Mouse (Mus musculus) B cell, adult (primary cell): ENCODE results near the gene Nlrp4b. TPM values are rescaled to one million over a fixed set of nuclear protein-coding genes. Genes with fewer than 3 reads are reported as not detected.

Experiments
- total RNA-seq: library from RNA; stranded (reverse); gene quantifications from 4 replicates; pipeline ENCODE4 v1.2.4, GENCODE M21; 2023; ENCODE audit not compliant: inconsistent age

The Nlrp4b gene
- total RNA-seq: not detected in 4 replicates

DNA sequence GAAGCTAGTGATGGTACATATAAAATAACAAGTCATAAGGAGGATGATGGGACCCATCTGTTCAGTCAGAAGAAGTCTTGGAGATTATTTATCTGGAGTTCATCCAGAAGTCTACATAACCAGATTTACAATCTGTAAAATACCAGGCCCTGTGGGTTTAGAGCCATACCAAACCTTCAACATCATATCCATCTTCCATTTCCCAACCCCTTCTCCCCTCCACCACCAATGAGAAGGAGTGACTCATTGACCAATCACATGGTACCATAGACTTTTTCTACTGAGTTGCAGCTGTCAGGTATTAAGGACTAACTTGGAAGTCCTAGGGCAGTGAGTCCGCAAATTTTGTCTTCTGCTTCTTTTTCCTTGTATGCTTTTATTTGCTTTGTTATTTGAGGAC lies at the start of gene Nlrp4b:
Gene Nlrp4b (plus strand): TSS at position 301 of the 400 bp plus-strand sequence.

GRCm38 (mm10) chr7:10754264-10754663 lies 66.7 kb downstream of the Nlrp4b start, which contains the start of gene Vmn1r71:
TSS of gene Vmn1r71 (minus strand) at chr7:10754364.

Other genes with a start within 250 kb of the Nlrp4b start
- not detected in 4 replicates for gene Vmn1r67, start 244.5 kb upstream of the Nlrp4b start, total RNA-seq
- 0.70 to 1.3 TPM (median 0.87 TPM) in 4 replicates for gene Zik1, start 192.4 kb upstream of the Nlrp4b start, total RNA-seq
- gene Vmn1r68, start 129.3 kb upstream of the Nlrp4b start, total RNA-seq: not detected in 4 replicates
- not detected in 4 replicates for gene Vmn1r69, start 74.1 kb upstream of the Nlrp4b start, total RNA-seq
- not detected in 4 replicates for gene Vmn1r70, start 56.3 kb upstream of the Nlrp4b start, total RNA-seq
- not detected in 4 replicates for gene Vmn1r71, start 66.6 kb downstream of the Nlrp4b start, total RNA-seq
- not detected in 4 replicates for gene Zscan4b, start 217.3 kb downstream of the Nlrp4b start, total RNA-seq